Mouse (Mus musculus): ENCODE results near the gene Nt5e. TPM values are rescaled to one million over a fixed set of nuclear protein-coding genes. Genes with fewer than 3 reads are reported as not detected.

The Nt5e gene
- polyA plus RNA-seq, 1 experiment from 2014 or later, result 0.36 TPM

DNA sequence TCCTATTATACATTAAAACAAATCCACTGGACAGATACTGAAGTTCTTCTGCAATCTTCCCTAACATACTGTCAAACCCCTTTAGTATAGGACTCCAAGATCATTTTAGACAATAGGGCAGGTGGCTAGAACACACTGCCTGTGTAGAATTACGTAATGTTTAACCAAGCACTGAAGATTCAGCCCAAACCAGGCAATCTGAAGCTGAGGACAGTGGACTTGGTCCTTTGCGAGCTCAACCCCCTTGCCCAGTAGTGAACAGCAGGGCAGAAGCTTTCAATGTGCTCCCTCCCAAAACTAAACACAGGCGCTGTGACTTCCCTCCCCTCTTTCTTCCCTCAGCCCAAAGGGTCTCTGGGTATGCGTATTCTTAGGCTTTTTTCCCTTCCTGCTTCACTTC lies 39.8 kb downstream of the Nt5e start:
- Histone ChIP-seq H3K9me3 (ENCODE audit: control insufficient read depth, low read length) (no peaks in the 10 kb centered on the region), H3K9ac (replicated peaks; ENCODE audit: low read length) (no peak overlapping the region), H3K36me3 (ENCODE audit: control insufficient read depth, insufficient read depth, low read length) (no peaks in the 10 kb centered on the region), H3K4me1 (ENCODE audit: control insufficient read depth, insufficient read depth, low read length) (no peaks in the 10 kb centered on the region), H3K27ac (replicated peaks; ENCODE audit: low read depth, low read length) (no peak overlapping the region), H3K4me2 (ENCODE audit: low read length) (no peak overlapping the region), H3K27me3 (ENCODE audit: control insufficient read depth, insufficient read depth, low read length) (no peaks in the 10 kb centered on the region), H3K4me3 (replicated peaks; ENCODE audit: low read depth, low read length) (no peak overlapping the region)
- WGBS, result 95% methylated on average over 4 of the region's 4 CpGs
- DNase-seq (no peak), ATAC-seq (ENCODE audit: low FRiP score, low TSS enrichment) (no peak)

DNA sequence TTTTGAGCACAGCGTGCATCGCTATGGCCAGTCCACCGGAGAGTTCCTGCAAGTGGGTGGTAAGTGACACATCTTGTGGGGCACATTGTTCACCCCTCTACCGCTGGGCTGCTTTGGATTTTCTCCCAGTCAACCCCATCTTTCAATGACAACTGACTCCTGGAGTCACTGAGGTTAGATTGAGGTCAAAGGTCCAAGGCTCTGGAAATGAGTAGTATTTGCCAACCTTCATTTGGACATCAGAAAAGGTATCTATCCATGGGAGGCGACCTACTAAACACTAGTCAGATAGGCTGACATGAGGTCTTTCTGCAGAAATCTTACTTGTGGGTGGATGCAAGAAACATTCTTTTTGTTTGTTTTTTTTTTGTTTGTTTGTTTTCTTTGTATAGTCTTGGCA lies 40.3 kb downstream of the Nt5e start:
- DNase-seq (no peak), ATAC-seq (ENCODE audit: low FRiP score, low TSS enrichment) (no peak)
- H3K9ac ChIP-seq (replicated peaks; ENCODE audit: low read length), result no peak overlapping the region
- no peaks in the 10 kb centered on the region for H3K36me3 ChIP-seq (ENCODE audit: control insufficient read depth, insufficient read depth, low read length)
- H3K27me3 ChIP-seq (ENCODE audit: control insufficient read depth, insufficient read depth, low read length), result no peaks in the 10 kb centered on the region
- H3K4me1 ChIP-seq (ENCODE audit: control insufficient read depth, insufficient read depth, low read length), result no peaks in the 10 kb centered on the region
- WGBS, result 89% methylated on average over 5 of the region's 5 CpGs
- no peak overlapping the region for H3K27ac ChIP-seq (replicated peaks; ENCODE audit: low read depth, low read length)
- no peak overlapping the region for H3K4me2 ChIP-seq (ENCODE audit: low read length)
- no peaks in the 10 kb centered on the region for H3K9me3 ChIP-seq (ENCODE audit: control insufficient read depth, low read length)
- H3K4me3 ChIP-seq (replicated peaks; ENCODE audit: low read depth, low read length), result no peak overlapping the region

DNA sequence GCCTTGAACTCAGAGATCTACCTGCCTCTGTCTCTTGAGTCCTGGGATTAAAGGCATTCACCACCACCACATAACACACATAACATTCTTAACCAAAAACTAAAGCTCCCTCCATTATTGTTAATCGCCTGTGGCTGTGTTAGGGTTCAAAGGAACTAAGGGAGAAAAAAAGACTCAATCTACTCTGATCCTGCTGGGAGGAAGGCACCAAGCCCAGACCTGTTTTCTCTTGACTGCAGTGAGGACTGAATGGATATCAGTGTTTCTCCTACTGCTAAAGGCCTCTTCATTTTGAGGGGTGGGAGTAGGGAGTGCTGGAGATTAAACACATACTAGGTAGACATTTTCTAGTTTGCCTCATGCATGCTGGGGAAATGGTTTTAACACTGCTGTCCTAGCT lies 40.8 kb downstream of the Nt5e start:
- no peaks in the 10 kb centered on the region for H3K27me3 ChIP-seq (ENCODE audit: control insufficient read depth, insufficient read depth, low read length)
- no peaks in the 10 kb centered on the region for H3K4me1 ChIP-seq (ENCODE audit: control insufficient read depth, insufficient read depth, low read length)
- no peak overlapping the region for H3K9ac ChIP-seq (replicated peaks; ENCODE audit: low read length)
- 59% methylated on average over 1 of the region's 1 CpGs for WGBS
- H3K4me3 ChIP-seq (replicated peaks; ENCODE audit: low read depth, low read length), result no peak overlapping the region
- H3K9me3 ChIP-seq (ENCODE audit: control insufficient read depth, low read length), result no peaks in the 10 kb centered on the region
- H3K36me3 ChIP-seq (ENCODE audit: control insufficient read depth, insufficient read depth, low read length), result no peaks in the 10 kb centered on the region
- H3K27ac ChIP-seq (replicated peaks; ENCODE audit: low read depth, low read length), result no peak overlapping the region
- H3K4me2 ChIP-seq (ENCODE audit: low read length), result no peak overlapping the region
- DNase-seq, result no peak
- ATAC-seq (ENCODE audit: low FRiP score, low TSS enrichment), result no peak

DNA sequence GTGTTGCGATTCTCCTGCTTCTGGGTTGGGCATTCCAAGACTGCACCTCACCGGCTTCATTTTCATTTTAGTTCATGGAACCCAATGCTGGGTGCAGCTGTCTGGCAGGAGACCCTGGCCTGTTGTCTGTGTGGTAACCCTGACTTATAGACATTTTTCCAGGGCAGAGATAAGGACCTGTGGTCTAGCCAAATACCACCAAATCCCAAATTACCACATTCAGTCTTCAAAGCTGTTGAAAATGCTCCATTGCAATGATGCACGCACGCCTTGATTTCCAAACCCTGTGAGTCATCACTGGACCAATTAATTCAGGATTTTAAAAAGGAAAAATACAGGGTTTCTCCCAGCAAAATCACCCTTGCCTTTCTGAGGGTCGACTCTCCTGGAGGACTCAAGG lies 41.5 kb downstream of the Nt5e start:
- Histone ChIP-seq H3K36me3 (ENCODE audit: control insufficient read depth, insufficient read depth, low read length) (no peaks in the 10 kb centered on the region), H3K27me3 (ENCODE audit: control insufficient read depth, insufficient read depth, low read length) (no peaks in the 10 kb centered on the region), H3K27ac (replicated peaks; ENCODE audit: low read depth, low read length) (no peak overlapping the region), H3K9me3 (ENCODE audit: control insufficient read depth, low read length) (no peaks in the 10 kb centered on the region), H3K9ac (replicated peaks; ENCODE audit: low read length) (no peak overlapping the region), H3K4me2 (ENCODE audit: low read length) (no peak overlapping the region), H3K4me3 (replicated peaks; ENCODE audit: low read depth, low read length) (no peak overlapping the region), H3K4me1 (ENCODE audit: control insufficient read depth, insufficient read depth, low read length) (no peaks in the 10 kb centered on the region)
- WGBS, result 90% methylated on average over 5 of the region's 5 CpGs
- DNase-seq (no peak), ATAC-seq (ENCODE audit: low FRiP score, low TSS enrichment) (no peak)

DNA sequence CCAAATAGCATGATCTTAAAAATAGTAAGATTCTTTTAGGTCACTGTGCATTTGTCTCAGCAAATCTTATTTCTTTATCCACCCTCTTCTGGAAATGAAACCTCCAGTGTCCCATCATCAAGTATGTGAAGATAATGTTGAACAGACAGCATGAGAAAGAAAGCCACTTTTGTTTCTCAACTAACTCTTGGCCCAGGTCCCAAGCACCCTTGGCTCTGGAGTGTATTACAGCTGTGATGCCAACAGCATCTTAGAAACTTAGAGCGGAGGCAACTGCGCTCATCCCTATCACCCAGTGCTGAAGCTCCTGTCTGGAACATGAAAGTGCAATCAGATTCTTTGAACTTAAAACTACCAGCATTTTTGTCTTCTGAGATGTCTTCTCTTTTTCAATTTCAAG lies 42.7 kb downstream of the Nt5e start:
- Histone ChIP-seq H3K27me3 (ENCODE audit: control insufficient read depth, insufficient read depth, low read length) (no peaks in the 10 kb centered on the region), H3K4me1 (ENCODE audit: control insufficient read depth, insufficient read depth, low read length) (no peaks in the 10 kb centered on the region), H3K4me3 (replicated peaks; ENCODE audit: low read depth, low read length) (no peak overlapping the region), H3K36me3 (ENCODE audit: control insufficient read depth, insufficient read depth, low read length) (peaks cover under 1% of the 10 kb centered on the region; the same call in 1 of the 2 replicates), H3K4me2 (ENCODE audit: low read length) (no peak overlapping the region), H3K9me3 (ENCODE audit: control insufficient read depth, low read length) (no peaks in the 10 kb centered on the region), H3K27ac (replicated peaks; ENCODE audit: low read depth, low read length) (no peak overlapping the region), H3K9ac (replicated peaks; ENCODE audit: low read length) (no peak overlapping the region)
- DNase-seq (no peak), ATAC-seq (ENCODE audit: low FRiP score, low TSS enrichment) (no peak)
- 99% methylated on average over 2 of the region's 2 CpGs for WGBS

DNA sequence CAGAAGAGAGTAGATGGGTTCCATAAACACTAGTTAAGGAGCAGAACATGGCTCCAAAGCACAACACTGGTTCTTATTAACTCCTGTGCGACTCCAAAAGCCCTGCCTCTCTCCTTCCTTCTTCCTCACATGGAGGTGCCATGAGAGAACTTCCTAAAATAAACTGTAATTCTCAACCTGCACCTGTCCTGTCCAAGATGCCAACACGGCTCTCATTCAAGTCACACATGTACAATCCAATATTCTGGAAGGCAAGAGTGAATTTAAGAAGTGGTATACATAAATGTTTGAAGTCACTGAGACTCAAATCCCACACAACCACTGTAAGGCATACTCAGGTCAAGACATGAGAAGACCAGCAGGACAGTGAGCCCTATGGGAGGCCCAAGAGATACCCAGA lies 44.2 kb downstream of the Nt5e start:
- WGBS, result 96% methylated on average over 2 of the region's 2 CpGs
- no peak overlapping the region for H3K27ac ChIP-seq (replicated peaks; ENCODE audit: low read depth, low read length)
- peaks cover 2% of the 10 kb centered on the region; the same call in 1 of the 2 replicates for H3K36me3 ChIP-seq (ENCODE audit: control insufficient read depth, insufficient read depth, low read length)
- no peak overlapping the region for H3K4me3 ChIP-seq (replicated peaks; ENCODE audit: low read depth, low read length)
- H3K27me3 ChIP-seq (ENCODE audit: control insufficient read depth, insufficient read depth, low read length), result no peaks in the 10 kb centered on the region
- H3K9ac ChIP-seq (replicated peaks; ENCODE audit: low read length), result no peak overlapping the region
- DNase-seq (no peak), ATAC-seq (ENCODE audit: low FRiP score, low TSS enrichment) (no peak)
- no peaks in the 10 kb centered on the region for H3K9me3 ChIP-seq (ENCODE audit: control insufficient read depth, low read length)
- no peaks in the 10 kb centered on the region for H3K4me1 ChIP-seq (ENCODE audit: control insufficient read depth, insufficient read depth, low read length)
- H3K4me2 ChIP-seq (ENCODE audit: low read length), result no peak overlapping the region

DNA sequence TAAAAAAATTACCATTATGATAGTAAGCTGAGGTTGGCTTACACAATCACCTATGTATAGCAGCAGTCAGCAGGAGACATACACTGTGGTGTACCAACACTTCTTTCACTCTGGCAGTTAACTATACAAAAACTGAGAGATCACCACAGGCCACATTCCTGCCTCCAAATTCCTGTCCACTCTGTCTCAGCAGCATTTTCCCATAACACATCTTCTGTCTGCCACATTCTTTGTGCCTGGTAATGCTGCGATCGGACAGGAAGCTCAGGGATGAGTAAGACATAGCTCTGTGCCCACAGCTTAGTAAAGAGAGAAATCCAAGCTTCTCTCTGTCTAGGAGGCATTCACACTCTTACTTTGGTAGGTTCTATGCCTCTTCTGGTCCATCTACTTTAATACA lies 46.0 kb downstream of the Nt5e start:
- 95% methylated on average over 2 of the region's 2 CpGs for WGBS
- DNase-seq, result no peak

DNA sequence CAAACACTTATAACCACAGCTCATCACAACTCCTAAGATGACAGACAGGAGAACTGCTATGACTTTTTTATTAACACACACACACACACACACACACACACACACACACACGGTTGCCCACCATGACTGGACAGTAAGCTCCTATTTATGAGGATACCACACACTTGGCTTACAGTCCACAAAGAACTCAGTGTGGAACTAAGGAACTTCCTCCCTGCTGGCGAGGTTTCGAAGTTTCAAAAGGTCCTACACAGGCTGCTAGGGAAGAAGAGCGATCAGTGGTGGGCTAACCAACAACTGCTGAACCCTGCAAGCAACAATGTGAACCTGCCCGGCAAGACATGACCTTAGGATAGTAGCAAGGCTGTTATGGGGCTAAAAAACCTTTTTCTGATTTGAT lies 50.5 kb downstream of the Nt5e start:
- H3K27ac ChIP-seq (replicated peaks; ENCODE audit: low read depth, low read length), result no peak overlapping the region
- H3K27me3 ChIP-seq (ENCODE audit: control insufficient read depth, insufficient read depth, low read length), result no peaks in the 10 kb centered on the region
- DNase-seq, result no peak
- peaks cover 33% of the 10 kb centered on the region for H3K36me3 ChIP-seq (ENCODE audit: control insufficient read depth, insufficient read depth, low read length)
- no peak for ATAC-seq (ENCODE audit: low FRiP score, low TSS enrichment)
- WGBS, result 82% methylated on average over 5 of the region's 5 CpGs
- no peak overlapping the region for H3K9ac ChIP-seq (replicated peaks; ENCODE audit: low read length)
- H3K4me1 ChIP-seq (ENCODE audit: control insufficient read depth, insufficient read depth, low read length), result no peaks in the 10 kb centered on the region
- H3K9me3 ChIP-seq (ENCODE audit: control insufficient read depth, low read length), result no peaks in the 10 kb centered on the region
- no peak overlapping the region for H3K4me3 ChIP-seq (replicated peaks; ENCODE audit: low read depth, low read length)
- H3K4me2 ChIP-seq (ENCODE audit: low read length), result no peak overlapping the region

More for the DNA sequence above, 46.0 kb downstream of the Nt5e start:
- Histone ChIP-seq H3K9me3 (ENCODE audit: control insufficient read depth, low read length) (no peaks in the 10 kb centered on the region), H3K9ac (replicated peaks; ENCODE audit: low read length) (no peak overlapping the region), H3K27me3 (ENCODE audit: control insufficient read depth, insufficient read depth, low read length) (no peaks in the 10 kb centered on the region), H3K4me2 (ENCODE audit: low read length) (no peak overlapping the region), H3K4me1 (ENCODE audit: control insufficient read depth, insufficient read depth, low read length) (no peaks in the 10 kb centered on the region), H3K27ac (replicated peaks; ENCODE audit: low read depth, low read length) (no peak overlapping the region), H3K36me3 (ENCODE audit: control insufficient read depth, insufficient read depth, low read length) (peaks cover 7% of the 10 kb centered on the region), H3K4me3 (replicated peaks; ENCODE audit: low read depth, low read length) (no peak overlapping the region)
- ATAC-seq (ENCODE audit: low FRiP score, low TSS enrichment), result no peak

DNA sequence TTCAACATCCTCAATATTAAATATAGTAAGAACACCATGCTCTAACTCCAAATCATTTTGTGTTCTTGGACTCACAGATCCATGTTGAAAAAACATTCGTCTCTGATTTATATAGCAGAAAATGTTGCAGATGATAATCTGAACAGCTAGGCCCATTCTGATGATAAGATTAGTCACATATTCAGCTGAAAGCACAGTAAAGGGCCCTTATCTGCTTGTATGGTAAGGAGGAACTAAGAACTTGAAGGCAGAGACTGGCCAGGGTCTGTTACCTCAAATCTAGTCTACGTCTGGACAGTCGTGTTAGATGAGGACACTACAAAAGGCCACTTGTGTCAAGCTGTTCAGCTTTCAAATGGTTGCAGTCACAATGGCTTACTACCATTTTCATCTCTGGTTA lies 52.1 kb downstream of the Nt5e start:
- no peaks in the 10 kb centered on the region for H3K27me3 ChIP-seq (ENCODE audit: control insufficient read depth, insufficient read depth, low read length)
- H3K4me2 ChIP-seq (ENCODE audit: low read length), result no peak overlapping the region
- ATAC-seq (ENCODE audit: low FRiP score, low TSS enrichment), result no peak
- no peak for DNase-seq
- H3K27ac ChIP-seq (replicated peaks; ENCODE audit: low read depth, low read length), result no peak overlapping the region
- H3K36me3 ChIP-seq (ENCODE audit: control insufficient read depth, insufficient read depth, low read length), result peaks cover 46% of the 10 kb centered on the region
- no peaks in the 10 kb centered on the region for H3K4me1 ChIP-seq (ENCODE audit: control insufficient read depth, insufficient read depth, low read length)
- 89% methylated on average over 3 of the region's 3 CpGs for WGBS
- no peak overlapping the region for H3K4me3 ChIP-seq (replicated peaks; ENCODE audit: low read depth, low read length)
- H3K9ac ChIP-seq (replicated peaks; ENCODE audit: low read length), result no peak overlapping the region
- no peaks in the 10 kb centered on the region for H3K9me3 ChIP-seq (ENCODE audit: control insufficient read depth, low read length)

Data from midbrain, embryonic 14.5 days (tissue).